Mouse (Mus musculus): ENCODE data around the gene Setmar. TPM values are rescaled to one million over a fixed set of nuclear protein-coding genes. Genes with fewer than 3 reads are reported as not detected.

Gene Setmar
- polyA plus RNA-seq, 1 experiment from 2014 or later = 8.1 TPM

GRCm38 (mm10) chr6:108101936-108102830 is 37.3 kb downstream of the Setmar start:
- no peaks in the 10 kb centered on the region for H3K9me3 ChIP-seq (ENCODE audit: control insufficient read depth, low read length)
- no peaks in the 10 kb centered on the region for H3K36me3 ChIP-seq (ENCODE audit: control insufficient read depth, insufficient read depth, low read length)
- no peak for ATAC-seq (ENCODE audit: low read depth)
- no peak overlapping the region for H3K27ac ChIP-seq (ENCODE audit: low read length)
- H3K27me3 ChIP-seq (ENCODE audit: control insufficient read depth, insufficient read depth, low read depth, low read length) = no peaks in the 10 kb centered on the region
- WGBS = 73% methylated on average over 10 of the region's 10 CpGs
- H3K4me3 ChIP-seq (ENCODE audit: low read length) = no peak overlapping the region
- no peak overlapping the region for H3K9ac ChIP-seq (ENCODE audit: low read length)
- H3K4me2 ChIP-seq (ENCODE audit: low read depth, low read length) = no peak overlapping the region
- H3K4me1 ChIP-seq (replicated peaks; ENCODE audit: control insufficient read depth, insufficient read depth, low read length) = no peaks in the 10 kb centered on the region

GRCm38 (mm10) chr6:108107376-108107775 is 42.5 kb downstream of the Setmar start:
- no peak for ATAC-seq (ENCODE audit: low read depth)
- H3K36me3 ChIP-seq (ENCODE audit: control insufficient read depth, insufficient read depth, low read length) = peaks cover 2% of the 10 kb centered on the region; the same call in 1 of the 2 replicates
- H3K27me3 ChIP-seq (ENCODE audit: control insufficient read depth, insufficient read depth, low read depth, low read length) = no peaks in the 10 kb centered on the region
- H3K9me3 ChIP-seq (ENCODE audit: control insufficient read depth, low read length) = no peaks in the 10 kb centered on the region
- no peak overlapping the region for H3K27ac ChIP-seq (ENCODE audit: low read length)
- no peak overlapping the region for H3K9ac ChIP-seq (ENCODE audit: low read length)
- H3K4me3 ChIP-seq (ENCODE audit: low read length) = no peak overlapping the region
- 0 out of 2 replicates have a peak, but pooled peaks cover 3% of the 10 kb centered on the region for H3K4me1 ChIP-seq (replicated peaks; ENCODE audit: control insufficient read depth, insufficient read depth, low read length)
- H3K4me2 ChIP-seq (ENCODE audit: low read depth, low read length) = no peak overlapping the region

GRCm38 (mm10) chr6:108110336-108110735 is 45.5 kb downstream of the Setmar start:
- no peak for ATAC-seq (ENCODE audit: low read depth)
- Histone ChIP-seq H3K9me3 (ENCODE audit: control insufficient read depth, low read length) (no peaks in the 10 kb centered on the region), H3K4me2 (ENCODE audit: low read depth, low read length) (no peak overlapping the region), H3K27ac (ENCODE audit: low read length) (no peak overlapping the region), H3K4me3 (ENCODE audit: low read length) (no peak overlapping the region), H3K9ac (ENCODE audit: low read length) (no peak overlapping the region), H3K27me3 (ENCODE audit: control insufficient read depth, insufficient read depth, low read depth, low read length) (no peaks in the 10 kb centered on the region), H3K4me1 (replicated peaks; ENCODE audit: control insufficient read depth, insufficient read depth, low read length) (0 out of 2 replicates have a peak, but pooled peaks cover 3% of the 10 kb centered on the region), H3K36me3 (ENCODE audit: control insufficient read depth, insufficient read depth, low read length) (peaks cover 2% of the 10 kb centered on the region; the same call in 1 of the 2 replicates)
- 51% methylated on average over 4 of the region's 4 CpGs for WGBS

GRCm38 (mm10) chr6:108111693-108112092 is 46.8 kb downstream of the Setmar start:
- ATAC-seq (ENCODE audit: low read depth) = no peak
- H3K9ac ChIP-seq (ENCODE audit: low read length) = no peak overlapping the region
- H3K4me2 ChIP-seq (ENCODE audit: low read depth, low read length) = no peak overlapping the region
- H3K36me3 ChIP-seq (ENCODE audit: control insufficient read depth, insufficient read depth, low read length) = peaks cover 2% of the 10 kb centered on the region; the same call in 1 of the 2 replicates
- no peak overlapping the region for H3K4me3 ChIP-seq (ENCODE audit: low read length)
- no peak overlapping the region for H3K27ac ChIP-seq (ENCODE audit: low read length)
- 0 out of 2 replicates have a peak, but pooled peaks cover 3% of the 10 kb centered on the region for H3K4me1 ChIP-seq (replicated peaks; ENCODE audit: control insufficient read depth, insufficient read depth, low read length)
- no peaks in the 10 kb centered on the region for H3K27me3 ChIP-seq (ENCODE audit: control insufficient read depth, insufficient read depth, low read depth, low read length)
- H3K9me3 ChIP-seq (ENCODE audit: control insufficient read depth, low read length) = no peaks in the 10 kb centered on the region

- no peak overlapping the region for H3K4me2 ChIP-seq (ENCODE audit: low read depth, low read length)
- ATAC-seq (ENCODE audit: low read depth) = no peak
- H3K4me1 ChIP-seq (replicated peaks; ENCODE audit: control insufficient read depth, insufficient read depth, low read length) = 0 out of 2 replicates have a peak, but pooled peaks cover 3% of the 10 kb centered on the region
- H3K9ac ChIP-seq (ENCODE audit: low read length) = no peak overlapping the region
- H3K9me3 ChIP-seq (ENCODE audit: control insufficient read depth, low read length) = no peaks in the 10 kb centered on the region
- 95% methylated on average over 1 of the region's 1 CpGs for WGBS
- H3K4me3 ChIP-seq (ENCODE audit: low read length) = no peak overlapping the region
- no peak overlapping the region for H3K27ac ChIP-seq (ENCODE audit: low read length)
- H3K36me3 ChIP-seq (ENCODE audit: control insufficient read depth, insufficient read depth, low read length) = no peaks in the 10 kb centered on the region
- no peaks in the 10 kb centered on the region for H3K27me3 ChIP-seq (ENCODE audit: control insufficient read depth, insufficient read depth, low read depth, low read length)
Measured at GRCm38 (mm10) chr6:108114971-108115370, 50.1 kb downstream of the Setmar start.

- Histone ChIP-seq H3K4me3 (ENCODE audit: low read length) (no peak overlapping the region), H3K27me3 (ENCODE audit: control insufficient read depth, insufficient read depth, low read depth, low read length) (no peaks in the 10 kb centered on the region), H3K4me2 (ENCODE audit: low read depth, low read length) (no peak overlapping the region), H3K9me3 (ENCODE audit: control insufficient read depth, low read length) (no peaks in the 10 kb centered on the region), H3K9ac (ENCODE audit: low read length) (no peak overlapping the region), H3K27ac (ENCODE audit: low read length) (no peak overlapping the region), H3K36me3 (ENCODE audit: control insufficient read depth, insufficient read depth, low read length) (no peaks in the 10 kb centered on the region), H3K4me1 (replicated peaks; ENCODE audit: control insufficient read depth, insufficient read depth, low read length) (no peaks in the 10 kb centered on the region)
- 88% methylated on average over 6 of the region's 6 CpGs for WGBS
- no peak for ATAC-seq (ENCODE audit: low read depth)
Measured at GRCm38 (mm10) chr6:108117881-108118280, 53.0 kb downstream of the Setmar start.

GRCm38 (mm10) chr6:108125474-108125873 is 60.6 kb downstream of the Setmar start:
- ATAC-seq (ENCODE audit: low read depth) = no peak
- Histone ChIP-seq H3K4me1 (replicated peaks; ENCODE audit: control insufficient read depth, insufficient read depth, low read length) (no peaks in the 10 kb centered on the region), H3K4me2 (ENCODE audit: low read depth, low read length) (no peak overlapping the region), H3K9ac (ENCODE audit: low read length) (no peak overlapping the region), H3K27me3 (ENCODE audit: control insufficient read depth, insufficient read depth, low read depth, low read length) (no peaks in the 10 kb centered on the region), H3K9me3 (ENCODE audit: control insufficient read depth, low read length) (no peaks in the 10 kb centered on the region), H3K36me3 (ENCODE audit: control insufficient read depth, insufficient read depth, low read length) (no peaks in the 10 kb centered on the region), H3K27ac (ENCODE audit: low read length) (no peak overlapping the region), H3K4me3 (ENCODE audit: low read length) (no peak overlapping the region)
- WGBS = 91% methylated on average over 1 of the region's 1 CpGs

- Histone ChIP-seq H3K4me3 (ENCODE audit: low read length) (no peak overlapping the region), H3K36me3 (ENCODE audit: control insufficient read depth, insufficient read depth, low read length) (no peaks in the 10 kb centered on the region), H3K27ac (ENCODE audit: low read length) (no peak overlapping the region), H3K9ac (ENCODE audit: low read length) (no peak overlapping the region), H3K9me3 (ENCODE audit: control insufficient read depth, low read length) (no peaks in the 10 kb centered on the region), H3K4me1 (replicated peaks; ENCODE audit: control insufficient read depth, insufficient read depth, low read length) (no peaks in the 10 kb centered on the region), H3K4me2 (ENCODE audit: low read depth, low read length) (no peak overlapping the region), H3K27me3 (ENCODE audit: control insufficient read depth, insufficient read depth, low read depth, low read length) (no peaks in the 10 kb centered on the region)
- 84% methylated on average over 3 of the region's 3 CpGs for WGBS
- no peak for ATAC-seq (ENCODE audit: low read depth)
Measured at GRCm38 (mm10) chr6:108126631-108127030, 61.8 kb downstream of the Setmar start.

All from lung, embryonic 16.5 days (tissue).